Mouse (Mus musculus): ENCODE data around the gene Capg.

DNA sequence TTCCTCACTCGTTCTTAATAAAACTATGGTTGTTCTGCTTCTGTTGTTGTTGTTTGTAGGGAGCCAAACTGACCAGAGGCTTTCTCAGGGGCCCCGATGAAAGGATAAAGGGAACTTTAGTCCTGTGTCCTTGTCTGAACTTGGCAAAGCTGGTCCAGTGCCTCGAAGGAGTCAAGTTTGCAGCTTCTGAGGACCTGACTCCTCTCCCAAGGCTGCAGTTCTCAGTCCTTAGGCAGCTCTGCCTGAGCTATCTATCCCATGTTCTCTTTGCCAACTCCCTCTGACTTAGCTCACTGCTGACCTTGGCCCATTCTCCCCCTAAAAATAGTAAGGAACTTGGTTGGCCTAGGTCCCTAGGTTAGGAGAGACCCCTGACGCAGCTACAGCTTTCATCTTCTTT is 17.1 kb upstream of the Capg start:
- TF ChIP-seq CTCF (IDR thresholded peaks at IDR 0.05; ENCODE audit: low read depth): no peak
- TF ChIP-seq EP300 (optimal IDR thresholded peaks at IDR 0.05): no peak

Measured in stomach, postnatal 0 days (tissue).